Mouse (Mus musculus) lung, postnatal 25 days (tissue): ENCODE data around the gene Catspere2.
"Not testable (repeated sequence)": the region's sequence is repeated elsewhere in the genome, so short reads cannot be mapped to it uniquely, and the experiment has no call there.

Experiments used
- DNase-seq: peaks from one replicate; pipeline ENCODE4 v3.0.0; 2022; ENCODE audit warnings: low spot score

Catspere2 gene

GRCm38 (mm10) chr1:177983024-177983450, at the start of gene Catspere2:
Catspere2 (plus strand) TSS chr1:177983423.
- DNase-seq: peak; percentile 99

DNA sequence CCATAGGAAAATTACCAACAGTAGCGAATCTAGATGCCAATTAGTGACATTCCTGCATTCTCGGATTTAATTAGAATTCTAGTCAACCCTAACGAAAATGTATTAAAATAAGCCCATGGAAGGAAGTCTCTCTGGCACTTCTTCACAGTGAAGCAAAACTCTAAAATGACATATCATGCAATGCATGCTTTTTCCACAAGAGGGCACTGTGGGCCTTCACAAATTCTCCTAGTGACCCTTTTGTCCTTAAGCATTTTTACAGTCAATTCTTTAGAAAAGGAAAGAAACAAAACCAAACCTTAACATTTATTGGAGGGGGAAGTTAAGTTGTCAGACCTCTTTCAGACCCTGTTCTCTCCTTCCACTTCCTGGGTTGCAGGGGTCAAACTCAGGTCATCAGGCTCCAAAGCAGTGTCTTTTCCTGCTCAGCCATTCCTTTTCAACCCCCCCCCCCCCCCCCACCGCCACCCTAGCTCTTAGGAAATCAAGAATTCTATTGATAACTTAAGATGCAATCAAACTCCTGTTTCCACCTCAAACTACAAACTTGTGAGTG, 42.7 kb upstream of the Catspere2 start:
- not testable (repeated sequence) for DNase-seq

DNA sequence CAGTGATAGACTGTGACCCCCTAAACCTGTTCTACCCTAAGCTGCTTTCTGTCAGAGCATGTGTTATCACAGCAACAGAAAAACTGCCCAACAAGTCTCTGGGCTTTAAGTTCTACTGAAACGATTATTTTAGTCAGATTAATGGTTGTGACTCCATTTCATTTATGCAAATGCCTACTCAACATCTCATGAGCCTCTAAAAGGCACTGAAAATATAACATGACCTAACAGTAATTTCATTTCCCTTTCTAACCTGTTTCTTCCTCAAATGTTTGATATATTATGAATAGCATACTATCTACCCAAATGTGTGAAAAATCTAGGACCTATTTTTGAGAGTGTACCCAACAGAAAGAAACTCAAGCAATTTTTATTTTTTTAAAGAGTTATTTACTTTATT, 1.9 kb upstream of the Catspere2 start:
- no peak for DNase-seq

- DNase-seq: not testable (repeated sequence)
Observed at GRCm38 (mm10) chr1:177983582-177983981, 359 bp downstream of the Catspere2 start.

- DNase-seq: peak; percentile 76
Observed at GRCm38 (mm10) chr1:177984206-177984605, 983 bp downstream of the Catspere2 start.

GRCm38 (mm10) chr1:177987476-177987875, 4.3 kb downstream of the Catspere2 start:
- not testable (repeated sequence) for DNase-seq

DNA sequence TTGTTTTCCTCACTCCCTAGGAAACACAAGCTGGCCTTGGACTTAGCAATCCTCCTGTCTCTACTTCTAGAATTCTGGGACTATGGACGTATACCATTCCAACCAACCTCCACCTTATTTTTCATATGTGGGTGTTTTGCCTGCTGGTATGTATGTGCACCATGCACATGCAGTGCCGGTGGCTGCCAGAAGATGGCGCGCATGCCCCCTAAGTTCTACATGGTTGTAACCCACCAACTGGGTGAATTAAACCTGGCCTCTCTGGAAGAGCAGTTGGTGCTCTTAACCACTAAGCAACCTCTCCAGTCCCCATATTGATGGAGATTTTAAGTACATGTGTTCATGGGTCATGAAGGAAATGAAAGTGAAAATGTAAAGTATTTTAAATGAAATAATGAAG, 89.6 kb downstream of the Catspere2 start:
- not testable (repeated sequence) for DNase-seq

DNA sequence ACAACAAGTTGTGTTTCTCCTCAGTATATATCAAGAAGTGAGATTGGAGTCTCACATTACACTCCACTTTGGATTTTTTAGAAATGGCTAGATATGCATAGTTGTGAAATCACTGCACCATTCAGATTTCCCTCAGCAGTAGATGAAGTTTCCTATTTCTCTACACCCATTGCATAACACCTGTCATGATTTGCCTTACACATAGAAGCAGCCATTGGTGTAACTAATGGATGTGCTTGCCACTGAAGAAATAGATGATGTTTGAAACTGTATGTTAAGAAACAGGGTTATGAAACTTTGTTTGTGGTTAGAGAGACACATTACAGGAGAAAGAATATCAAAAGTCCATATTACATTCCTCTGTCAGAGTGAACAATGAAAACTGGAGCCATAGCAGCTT, 114.6 kb downstream of the Catspere2 start:
- not testable (repeated sequence) for DNase-seq

DNA sequence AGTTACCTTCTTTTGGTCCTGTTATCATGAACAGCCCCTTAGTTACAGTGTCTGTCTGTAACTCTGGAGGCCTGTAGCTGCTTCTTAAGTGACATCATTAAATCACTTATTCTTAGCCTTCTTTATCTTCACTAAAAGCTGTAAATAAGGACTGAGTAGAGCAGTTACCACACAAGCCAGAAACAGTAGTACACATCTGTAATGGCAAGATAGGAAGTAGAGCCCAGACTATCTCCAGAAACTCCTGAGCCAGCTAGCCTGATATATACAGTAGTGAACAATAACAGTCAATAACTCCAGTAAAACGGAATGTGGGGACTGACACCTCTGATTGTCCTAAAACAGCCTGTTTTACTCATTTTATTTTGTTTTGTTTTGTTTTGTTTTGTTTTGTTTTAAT, 125.3 kb downstream of the Catspere2 start:
- not testable (repeated sequence) for DNase-seq

- not testable (repeated sequence) for DNase-seq
Observed at GRCm38 (mm10) chr1:178122236-178122635, 139.0 kb downstream of the Catspere2 start.

DNA sequence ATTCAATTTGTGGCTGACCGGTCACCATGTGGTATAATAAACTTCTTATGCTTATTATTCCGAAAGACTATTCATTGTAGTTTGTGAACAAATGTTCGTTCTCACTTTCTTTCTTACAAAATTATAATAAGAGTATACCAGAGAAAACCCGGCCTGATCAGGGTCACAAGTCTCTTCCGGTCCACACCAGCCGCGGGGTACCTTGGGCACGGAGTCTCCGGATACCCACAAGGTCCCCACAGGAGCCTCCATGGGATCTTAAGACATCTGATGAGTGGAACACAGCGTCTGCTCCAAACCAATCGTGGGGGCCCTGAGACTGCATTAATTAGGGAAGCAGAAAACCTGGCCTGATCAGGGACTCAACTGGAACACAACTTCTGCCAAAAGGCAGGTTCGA, 151.1 kb downstream of the Catspere2 start:
- no peak for DNase-seq

- DNase-seq: peak; percentile 5
Observed at GRCm38 (mm10) chr1:178146513-178146912, 163.3 kb downstream of the Catspere2 start.

DNA sequence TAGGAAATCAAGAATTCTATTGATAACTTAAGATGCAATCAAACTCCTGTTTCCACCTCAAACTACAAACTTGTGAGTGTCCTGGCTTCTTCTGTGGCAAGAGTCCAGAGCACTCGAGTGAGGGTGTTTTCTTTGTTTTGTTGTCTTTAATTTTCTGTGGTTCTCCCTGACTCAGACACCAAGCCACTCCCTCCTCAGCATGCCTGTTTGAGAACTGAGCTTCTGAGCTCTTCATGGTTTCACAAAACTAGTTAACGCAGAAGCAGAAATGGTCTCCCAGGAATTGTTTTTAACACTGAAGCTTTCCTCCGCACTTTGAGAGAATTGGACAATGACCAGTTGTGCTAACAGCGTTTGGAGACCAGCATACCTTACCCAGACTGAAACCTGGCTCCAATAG, 163.7 kb downstream of the Catspere2 start:
- not testable (repeated sequence) for DNase-seq

DNA sequence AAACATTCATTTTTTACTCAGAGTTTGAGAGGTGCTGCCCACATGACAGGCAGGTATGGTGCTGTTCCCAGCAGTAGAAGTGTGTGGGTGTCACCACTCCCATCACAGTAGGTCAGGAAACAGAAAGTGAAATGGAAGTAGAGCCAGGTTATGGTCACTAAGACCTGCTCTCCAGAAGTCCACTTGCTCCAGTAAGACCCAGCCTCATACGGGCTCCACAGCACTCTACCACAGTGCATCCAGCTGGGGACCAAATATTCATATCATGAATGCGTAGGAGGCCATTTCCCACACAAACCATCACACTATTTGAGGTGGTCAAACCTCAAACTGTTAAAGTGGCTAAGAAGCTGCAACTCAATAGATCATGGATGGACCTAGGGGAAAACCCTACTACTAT, 199.0 kb downstream of the Catspere2 start:
- no peak for DNase-seq

DNA sequence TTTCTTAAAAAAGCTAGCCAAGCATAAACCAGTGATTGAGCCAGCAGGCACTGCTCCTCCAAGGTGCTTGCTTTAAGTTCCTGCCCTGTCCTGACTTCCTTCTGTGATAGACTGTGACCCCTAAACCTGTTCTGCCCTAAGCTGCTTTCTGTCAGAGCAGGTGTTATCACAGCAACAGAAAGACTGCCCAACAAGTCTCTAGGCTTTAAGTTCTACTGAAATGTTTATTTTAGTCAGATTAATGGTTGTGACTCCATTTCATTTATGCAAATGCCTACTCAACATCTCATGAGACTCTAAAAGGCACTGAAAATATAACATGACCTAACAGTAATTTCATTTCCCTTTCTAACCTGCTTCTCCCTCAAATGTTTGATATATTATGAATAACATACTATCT, 202.4 kb downstream of the Catspere2 start:
- no peak for DNase-seq

- peak; percentile 99 for DNase-seq
Observed at GRCm38 (mm10) chr1:178187216-178187791, 204.1 kb downstream of the Catspere2 start, which contains the start of gene Desi2. Desi2 (plus strand) TSS chr1:178187417.

DNA sequence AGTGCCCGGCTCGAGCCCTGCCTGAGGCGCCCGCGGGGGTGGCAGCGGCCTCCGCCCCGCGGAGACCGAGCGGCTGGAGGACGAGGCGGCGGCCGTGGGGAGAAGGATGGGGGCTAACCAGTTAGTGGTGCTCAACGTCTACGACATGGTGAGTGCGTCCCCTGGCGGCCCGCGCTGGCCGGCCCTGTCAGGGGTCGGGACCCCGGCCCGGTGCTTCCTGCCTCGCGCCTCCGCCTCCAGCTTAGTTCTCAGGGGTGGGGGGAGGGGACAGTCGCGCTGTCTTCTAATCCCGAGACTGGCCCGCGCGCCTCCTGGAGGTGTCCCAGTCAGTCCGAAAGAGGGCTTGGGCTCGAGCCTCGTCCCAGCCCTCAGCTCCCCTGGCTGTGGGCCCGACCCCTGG, 204.6 kb downstream of the Catspere2 start:
- not testable (repeated sequence) for DNase-seq

DNA sequence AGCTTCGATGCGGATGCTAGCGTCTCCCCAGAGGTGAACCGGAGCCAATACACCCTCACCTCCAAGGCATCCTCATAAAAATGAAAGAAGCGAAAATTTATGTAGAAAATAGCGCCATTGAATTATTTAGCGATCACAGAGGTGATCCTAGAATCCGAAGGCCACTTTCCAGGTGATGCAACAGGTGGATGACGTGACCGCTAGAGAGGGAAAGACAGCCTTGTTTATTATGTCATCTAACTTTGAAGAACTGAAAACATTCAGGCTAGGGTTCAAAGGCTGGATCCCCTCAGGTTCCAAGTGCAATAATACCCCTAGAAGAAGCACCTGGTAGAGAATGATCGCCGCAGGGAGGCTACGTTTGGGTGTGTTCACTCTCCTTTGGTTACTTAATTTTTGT, 205.2 kb downstream of the Catspere2 start:
- DNase-seq: peak; percentile 20

- no peak for DNase-seq
Observed at GRCm38 (mm10) chr1:178205701-178206325, 222.6 kb downstream of the Catspere2 start.

- not testable (repeated sequence) for DNase-seq
Observed at GRCm38 (mm10) chr1:178207856-178208255, 224.6 kb downstream of the Catspere2 start.

DNA sequence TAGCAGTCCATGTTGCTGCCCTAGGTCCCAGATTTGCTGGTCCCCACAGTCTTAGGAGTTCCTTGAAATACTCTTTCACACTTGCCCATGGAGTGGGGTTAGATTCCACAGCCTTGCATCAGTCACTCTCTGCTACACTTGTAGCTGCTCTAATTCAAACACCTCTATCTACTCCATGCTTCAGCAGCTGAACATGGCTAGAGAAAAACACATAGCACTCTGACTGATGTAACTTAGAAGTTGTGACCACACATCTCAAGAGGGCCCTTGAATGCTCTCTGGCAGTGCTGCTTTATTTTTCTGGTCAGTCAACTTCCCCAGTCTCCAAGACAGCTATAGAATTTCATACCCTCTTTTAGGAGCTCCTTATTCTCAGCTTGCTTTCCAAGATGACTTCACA, 226.7 kb downstream of the Catspere2 start:
- DNase-seq: peak; percentile 80

DNA sequence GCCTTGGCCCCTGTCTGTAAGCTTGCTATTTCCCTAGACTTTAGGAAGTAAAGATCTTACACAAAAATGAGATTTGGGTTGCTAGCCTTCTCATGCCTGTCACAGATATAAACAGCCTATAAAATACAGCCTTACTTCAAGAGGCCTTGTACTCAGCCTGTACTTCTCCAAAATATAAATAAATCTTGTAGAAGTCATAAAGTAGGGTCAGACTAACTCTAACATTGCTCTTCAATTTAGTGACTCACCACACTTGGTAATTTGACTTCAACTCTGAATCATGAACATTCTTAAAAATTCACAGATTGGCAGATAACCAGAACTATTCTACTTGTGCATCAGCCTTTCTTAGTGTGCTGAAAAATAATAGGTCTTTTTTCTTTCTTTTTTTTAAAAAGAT, 233.9 kb downstream of the Catspere2 start:
- DNase-seq: no peak

- DNase-seq: no peak
Observed at GRCm38 (mm10) chr1:178218305-178218704, 235.1 kb downstream of the Catspere2 start.
